Mouse (Mus musculus) kidney, embryonic 16.5 days (tissue): ENCODE results near the gene Yjefn3. TPM values are rescaled to one million over a fixed set of nuclear protein-coding genes. Genes with fewer than 3 reads are reported as not detected.

ENCODE experiments used
- ATAC-seq: fragments of 200-750 bp; cut with Nextera tagmentation; 2 replicates; pipeline ENCODE4 v1.8.0; 2017; ENCODE audit warnings: moderate TSS enrichment; ENCODE audit not compliant: low FRiP score, low TSS enrichment
- H3K27ac ChIP-seq: fragments of 300-500 bp; sonication (generic); 2 replicates; pipeline ENCODE4 v1.5.1; 2014; ENCODE audit warnings: low read length
- H3K27me3 ChIP-seq: fragments of 300-500 bp; sonication (generic); 2 replicates; pipeline ENCODE4 v1.6.1; 2014; ENCODE audit warnings: low read length, control low read depth, mixed read lengths; ENCODE audit not compliant: insufficient read depth
- H3K36me3 ChIP-seq: fragments of 300-500 bp; sonication (generic); 2 replicates; pipeline ENCODE4 v1.6.1; 2014; ENCODE audit warnings: low read length, control low read depth, mixed read lengths; ENCODE audit not compliant: insufficient read depth
- H3K4me1 ChIP-seq: fragments of 300-500 bp; sonication (generic); 2 replicates; pipeline ENCODE4 v1.6.1; 2014; ENCODE audit warnings: low read length, control low read depth, mixed read lengths; ENCODE audit not compliant: insufficient read depth
- H3K4me2 ChIP-seq: fragments of 300-500 bp; sonication (generic); replicated peaks from 2 replicates; pipeline ENCODE4 v1.6.1; 2014; ENCODE audit warnings: low read depth, low read length
- H3K4me3 ChIP-seq: fragments of 300-500 bp; sonication (generic); 2 replicates; pipeline ENCODE4 v1.5.1; 2014; ENCODE audit warnings: mild to moderate bottlenecking, low read length
- H3K9ac ChIP-seq: fragments of 300-500 bp; sonication (generic); replicated peaks from 2 replicates; pipeline ENCODE4 v1.6.1; 2014; ENCODE audit warnings: low read length
- H3K9me3 ChIP-seq: fragments of 300-500 bp; sonication (generic); 2 replicates; pipeline ENCODE4 v1.6.1; 2016; ENCODE audit warnings: low read length, control low read depth
- WGBS: fragments of 180-500 bp; shearing (Covaris S2); extraction: QIAGEN DNeasy Blood & Tissue Kit; methylation state at CpG from one replicate; pipeline ENCODE4 v1.1.7; 2014; 5-methylcytosine and 5-hydroxymethylcytosine counted together
- polyA plus RNA-seq: library from polyadenylated mRNA; unstranded; fragments of >200 nt; fragmentation: Nextera tagmentation; extraction: Ambion mirVana; gene quantifications from 2 replicates; pipeline ENCODE4 v1.2.1, GENCODE M21; 2015

Yjefn3 gene
- polyA plus RNA-seq, 1 experiment from 2014 or later = 3.1 TPM

DNA sequence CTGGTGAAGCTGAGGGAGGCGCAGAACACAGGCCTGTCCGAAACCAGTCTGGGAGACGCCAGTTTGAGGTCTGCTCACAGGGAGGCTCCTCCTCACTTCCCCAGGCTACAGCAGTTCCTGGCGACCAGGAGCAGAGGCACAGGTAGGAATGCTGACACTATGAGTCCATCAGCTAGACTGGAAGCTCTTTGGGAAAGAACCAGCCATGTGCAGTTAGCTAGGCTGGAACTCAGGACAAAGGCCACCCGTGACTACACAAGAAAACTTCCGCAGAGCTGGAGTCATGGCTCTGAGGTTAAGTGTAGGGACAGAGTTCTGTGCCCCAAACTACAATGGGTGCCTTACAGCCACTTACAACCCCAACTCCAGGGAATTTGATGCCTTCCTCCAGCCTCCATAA is 4.7 kb downstream of the Yjefn3 start:
- H3K27me3 ChIP-seq = no peaks in the 10 kb centered on the region
- no peaks in the 10 kb centered on the region for H3K9me3 ChIP-seq
- peaks cover 19% of the 10 kb centered on the region; the same call in 1 of the 2 replicates for H3K36me3 ChIP-seq
- H3K27ac ChIP-seq = no peak overlapping the region
- H3K9ac ChIP-seq = no peak overlapping the region
- H3K4me1 ChIP-seq = peaks cover 26% of the 10 kb centered on the region
- no peak overlapping the region for H3K4me2 ChIP-seq
- no peak overlapping the region for H3K4me3 ChIP-seq
- ATAC-seq = no peak
- 88% methylated on average over 6 of the region's 6 CpGs for WGBS

- H3K9me3 ChIP-seq = no peaks in the 10 kb centered on the region
- H3K9ac ChIP-seq = no peak overlapping the region
- no peak overlapping the region for H3K4me3 ChIP-seq
- no peak overlapping the region for H3K4me2 ChIP-seq
- peaks cover 19% of the 10 kb centered on the region; the same call in 1 of the 2 replicates for H3K36me3 ChIP-seq
- H3K4me1 ChIP-seq = peaks cover 16% of the 10 kb centered on the region
- H3K27ac ChIP-seq = no peak overlapping the region
- peaks cover under 1% of the 10 kb centered on the region for H3K27me3 ChIP-seq
- ATAC-seq = no peak
- WGBS = 61% methylated on average over 4 of the region's 4 CpGs
Measured at GRCm38 (mm10) chr8:69895772-69896451, 6.6 kb downstream of the Yjefn3 start.

DNA sequence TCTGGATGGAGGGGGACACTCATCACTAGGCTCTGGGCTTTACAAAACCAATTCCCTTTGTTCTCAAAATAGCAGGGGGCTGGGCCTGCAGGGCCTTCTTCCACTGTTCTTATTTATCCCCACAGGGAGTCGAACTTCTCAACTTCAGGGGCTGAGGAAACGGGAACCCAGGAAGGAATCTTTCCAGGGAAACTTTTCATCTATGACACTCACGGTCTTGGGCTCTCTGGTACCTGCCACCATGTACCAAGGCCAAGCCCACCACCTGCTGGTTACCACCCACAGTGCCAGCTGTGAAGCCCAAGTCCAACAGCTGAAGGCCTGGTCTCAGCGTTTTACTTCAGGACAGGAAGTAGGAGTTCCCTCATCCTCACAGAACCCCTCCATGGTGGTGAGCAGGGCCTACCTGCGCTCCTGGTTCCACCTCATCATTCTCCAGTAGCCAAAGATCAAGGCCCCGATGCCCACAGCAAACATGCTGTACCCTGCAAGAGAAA is 7.6 kb downstream of the Yjefn3 start:
- H3K9me3 ChIP-seq = no peaks in the 10 kb centered on the region
- H3K36me3 ChIP-seq = peaks cover 19% of the 10 kb centered on the region; the same call in 1 of the 2 replicates
- H3K9ac ChIP-seq = no peak overlapping the region
- H3K27ac ChIP-seq = no peak overlapping the region
- no peak overlapping the region for H3K4me2 ChIP-seq
- WGBS = 66% methylated on average over 6 of the region's 6 CpGs
- no peak for ATAC-seq
- peaks cover 6% of the 10 kb centered on the region for H3K4me1 ChIP-seq
- peaks cover 11% of the 10 kb centered on the region for H3K27me3 ChIP-seq
- H3K4me3 ChIP-seq = no peak overlapping the region

DNA sequence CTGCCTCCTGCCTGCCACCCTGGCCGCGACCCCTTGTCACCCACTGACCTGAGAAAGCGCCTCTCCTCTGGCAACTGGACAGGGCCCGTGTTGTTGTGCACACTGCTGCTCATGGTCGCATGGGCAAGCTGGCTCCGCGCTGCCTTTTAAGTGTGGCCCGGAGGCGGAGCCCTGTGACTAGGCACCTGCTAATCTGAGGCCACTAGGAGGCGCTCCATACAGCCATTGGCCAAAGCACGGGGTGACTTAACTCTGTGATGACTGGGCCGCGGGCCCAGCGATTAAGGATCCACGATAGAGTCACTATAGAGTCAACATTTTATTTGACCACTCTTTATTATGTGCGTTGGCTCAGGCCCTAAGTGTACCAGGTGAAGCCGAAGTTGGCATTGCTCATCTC is 8.6 kb downstream of the Yjefn3 start:
- Histone ChIP-seq H3K4me3 (no peak overlapping the region), H3K4me1 (peaks cover 6% of the 10 kb centered on the region), H3K4me2 (no peak overlapping the region), H3K27me3 (peaks cover 21% of the 10 kb centered on the region), H3K9me3 (no peaks in the 10 kb centered on the region), H3K9ac (no peak overlapping the region), H3K36me3 (peaks cover 15% of the 10 kb centered on the region; the same call in 1 of the 2 replicates), H3K27ac (no peak overlapping the region)
- no peak for ATAC-seq
- WGBS = 39% methylated on average over 17 of the region's 17 CpGs

DNA sequence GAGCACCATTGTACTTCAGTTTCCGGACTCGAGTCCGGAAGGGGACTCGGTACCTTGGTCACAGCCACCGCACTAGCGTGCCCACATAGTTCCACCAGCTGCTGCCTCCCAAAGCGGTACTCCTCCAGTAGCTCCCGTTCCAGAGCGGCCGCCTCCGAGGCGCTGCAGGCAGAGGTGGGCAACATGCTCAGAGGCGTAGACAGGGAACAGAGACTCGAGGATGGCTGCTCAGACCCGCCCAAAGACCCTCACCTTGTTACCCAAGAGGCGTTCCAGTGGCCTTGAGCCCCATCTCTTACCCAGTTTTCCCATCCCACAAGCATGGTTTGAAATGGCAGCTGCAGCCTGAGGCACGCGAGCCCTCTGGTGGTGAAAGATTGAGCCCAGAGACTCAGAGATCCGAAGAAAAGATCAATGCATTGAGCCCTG is 11.7 kb downstream of the Yjefn3 start:
- ATAC-seq = no peak
- Histone ChIP-seq H3K4me3 (no peak overlapping the region), H3K27ac (no peak overlapping the region), H3K27me3 (peaks cover 52% of the 10 kb centered on the region), H3K9ac (no peak overlapping the region), H3K4me2 (no peak overlapping the region), H3K4me1 (peaks cover 29% of the 10 kb centered on the region), H3K9me3 (no peaks in the 10 kb centered on the region), H3K36me3 (peaks cover 7% of the 10 kb centered on the region; the same call in 1 of the 2 replicates)
- 38% methylated on average over 19 of the region's 19 CpGs for WGBS

GRCm38 (mm10) chr8:69888902-69889301 is 13.6 kb downstream of the Yjefn3 start:
- peak; percentile 32 for ATAC-seq
- WGBS = 1% methylated on average over 32 of the region's 32 CpGs

DNA sequence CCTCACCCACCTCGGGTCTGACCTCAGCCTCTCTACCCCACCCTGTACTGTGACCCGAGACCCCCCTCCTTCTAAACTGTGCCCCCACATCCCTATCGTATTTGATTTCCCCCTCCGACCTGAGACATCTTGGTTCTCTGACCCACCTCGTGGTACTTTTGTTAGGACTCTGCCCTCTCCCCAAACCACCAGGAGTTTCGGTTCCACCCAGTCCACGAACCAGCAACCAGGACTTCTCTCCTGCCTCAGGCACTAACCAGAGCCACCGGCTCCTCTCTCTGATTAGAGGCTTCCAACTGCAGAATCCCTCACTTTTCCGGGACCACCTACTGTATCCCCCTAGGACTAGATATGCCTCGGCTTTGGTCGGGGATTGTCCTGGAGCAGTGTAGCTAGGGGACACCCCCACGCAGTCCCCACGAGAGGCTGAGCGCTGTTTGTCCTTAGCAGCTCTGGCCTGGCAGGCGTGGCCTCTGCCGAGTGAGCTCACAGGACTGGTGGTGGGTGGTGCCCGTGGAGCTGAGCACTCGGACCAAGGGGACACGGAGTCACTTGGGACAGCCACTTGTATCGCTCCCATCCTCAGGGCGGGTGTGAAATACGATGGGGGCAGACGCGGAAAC is 14.2 kb downstream of the Yjefn3 start:
- ATAC-seq = peak; percentile 29
- 3% methylated on average over 24 of the region's 24 CpGs for WGBS
- Histone ChIP-seq H3K9ac (peak overlapping the region; percentile 22; the same call in 1 of the 2 replicates), H3K9me3 (no peaks in the 10 kb centered on the region), H3K4me2 (peak overlapping the region; percentile 49), H3K27me3 (peaks cover 76% of the 10 kb centered on the region), H3K4me3 (peak overlapping the region; percentile 41), H3K27ac (no peak overlapping the region), H3K4me1 (peaks cover 29% of the 10 kb centered on the region), H3K36me3 (no peaks in the 10 kb centered on the region)

More at GRCm38 (mm10) chr8:69888902-69889301, 13.6 kb downstream of the Yjefn3 start:
- Histone ChIP-seq H3K4me1 (peaks cover 29% of the 10 kb centered on the region), H3K4me3 (peak overlapping the region; percentile 41), H3K27me3 (peaks cover 71% of the 10 kb centered on the region), H3K27ac (no peak overlapping the region), H3K9me3 (no peaks in the 10 kb centered on the region), H3K36me3 (peaks cover 4% of the 10 kb centered on the region; the same call in 1 of the 2 replicates), H3K4me2 (peak overlapping the region; percentile 49), H3K9ac (no peak overlapping the region)

GRCm38 (mm10) chr8:69887289-69888243 is 14.9 kb downstream of the Yjefn3 start, which contains the start of gene Cilp2:
Gene Cilp2 (minus strand): TSS chr8:69887687.
- H3K27me3 ChIP-seq = peaks cover 84% of the 10 kb centered on the region
- H3K36me3 ChIP-seq = no peaks in the 10 kb centered on the region
- peaks cover 29% of the 10 kb centered on the region for H3K4me1 ChIP-seq
- peak; percentile 6; the same call in 1 of the 2 replicates for ATAC-seq
- peak within 1 kb of the TSS; percentile 41 for H3K4me3 ChIP-seq
- peak within 1 kb of the TSS; percentile 49 for H3K4me2 ChIP-seq
- 0 out of 2 replicates have a peak, but pooled peaks cover under 1% of the 10 kb centered on the region for H3K9me3 ChIP-seq
- H3K27ac ChIP-seq = no peak within 1 kb of the TSS
- WGBS = 1% methylated on average over 54 of the region's 60 CpGs
- H3K9ac ChIP-seq = peak within 1 kb of the TSS; percentile 22; the same call in 1 of the 2 replicates

GRCm38 (mm10) chr8:69884141-69884540 is 18.4 kb downstream of the Yjefn3 start:
- 57% methylated on average over 13 of the region's 13 CpGs for WGBS
- Histone ChIP-seq H3K4me2 (no peak overlapping the region), H3K27me3 (peaks cover 100% of the 10 kb centered on the region), H3K4me1 (peaks cover 25% of the 10 kb centered on the region), H3K9ac (no peak overlapping the region), H3K9me3 (0 out of 2 replicates have a peak, but pooled peaks cover 4% of the 10 kb centered on the region), H3K36me3 (no peaks in the 10 kb centered on the region), H3K27ac (no peak overlapping the region), H3K4me3 (no peak overlapping the region)
- ATAC-seq = no peak
